17 mouse cellular contexts compared by ENCODE assay signal in genomic region chr16:92435431-92435985, GRCm38 (mm10). TPM values are rescaled to one million over a fixed set of nuclear protein-coding genes. Genes with fewer than 3 reads are reported as not detected.
DNase-seq lines count a peak whose midpoint lies in the region; ATAC-seq and TF ChIP-seq lines count a peak whose summit lies in the region.
"Had no signal": no experiment of that assay in that cellular context is flagged by ENCODE, and none has a peak within 500 bp of the region (broad histone marks: within the 10 kb centered on the region; RNA-seq: fewer than 3 reads in every experiment).

No protein-coding gene starts in this region.

- no peak overlapping the region for H3K4me2 ChIP-seq in limb, embryonic 13.5 days (replicated peaks)
- no peak overlapping the region for H3K4me2 ChIP-seq in midbrain, embryonic 16.5 days (ENCODE audit: low read length)
- H3K4me2 ChIP-seq: liver, embryonic 15.5 days; neural tube, embryonic 12.5 days had no signal

- no peak for ATAC-seq in limb, embryonic 13.5 days (ENCODE audit: low FRiP score, low read depth)
- ATAC-seq in midbrain, embryonic 16.5 days = no peak
- ATAC-seq: forebrain, embryonic 14.5 days had no signal

- no peaks in the 10 kb centered on the region; the same call in 1 of the 2 replicates for H3K79me2 ChIP-seq in heart, adult 2 months (replicated peaks; ENCODE audit: control insufficient read depth, insufficient read depth, low read length)

- H3K9me3 ChIP-seq in limb, embryonic 13.5 days = no peaks in the 10 kb centered on the region
- no peaks in the 10 kb centered on the region for H3K9me3 ChIP-seq in midbrain, embryonic 16.5 days (replicated peaks; ENCODE audit: control insufficient read depth, low read length, poor library complexity, severe bottlenecking)
- H3K9me3 ChIP-seq: liver, embryonic 15.5 days; neural tube, embryonic 12.5 days had no signal

- TF ChIP-seq EP300 in heart, adult 2 months (IDR thresholded peaks at IDR 0.05; ENCODE audit: insufficient read depth, low read depth, low read length) = no peak

- no peak for DNase-seq in heart, adult 2 months
- DNase-seq in heart, postnatal 4 days = no peak
- no peak for DNase-seq in left cerebral cortex, adult 2 months (ENCODE audit: extremely low spot score in 1 of 2, low spot score in 2 of 2)
- no peak for DNase-seq in left cerebral cortex, postnatal 10 days (ENCODE audit: extremely low spot score in 1 of 2, low spot score in 2 of 2)
- DNase-seq in urinary bladder, postnatal 36 days (ENCODE audit: low spot score in 2 of 2) = no peak
- DNase-seq: cerebellum, adult 8-10 months; gastrocnemius, postnatal 36 days; kidney, adult 2 months; kidney, postnatal 25 days; lung, postnatal 14 days; right cerebral cortex, postnatal 25 days had no signal

- peaks cover 13% of the 10 kb centered on the region for H3K4me1 ChIP-seq in heart, adult 2 months (ENCODE audit: control insufficient read depth, insufficient read depth, low read length)
- peaks cover 19% of the 10 kb centered on the region for H3K4me1 ChIP-seq in limb, embryonic 13.5 days
- peaks cover 8% of the 10 kb centered on the region for H3K4me1 ChIP-seq in midbrain, embryonic 16.5 days (ENCODE audit: control insufficient read depth, insufficient read depth, low read length)
- H3K4me1 ChIP-seq: liver, embryonic 15.5 days; neural tube, embryonic 12.5 days had no signal

- peak overlapping the region; percentile 60 for H3K27ac ChIP-seq in heart, adult 2 months
- 0 out of 2 replicates have a peak overlapping the region, but pooled peaks have one; percentile 7 for H3K27ac ChIP-seq in left cerebral cortex, adult 2 months
- peak overlapping the region; percentile 67; the same call in 1 of the 2 replicates for H3K27ac ChIP-seq in limb, embryonic 13.5 days
- peak overlapping the region; percentile 30; the same call in 1 of the 2 replicates for H3K27ac ChIP-seq in midbrain, embryonic 16.5 days (ENCODE audit: low read length)
- H3K27ac ChIP-seq: liver, embryonic 15.5 days; neural tube, embryonic 12.5 days had no signal

- no peak for TF ChIP-seq CTCF in heart, adult 2 months (IDR thresholded peaks at IDR 0.05)
- no peak for TF ChIP-seq CTCF in left cerebral cortex, adult 2 months (IDR thresholded peaks at IDR 0.05)

- intact Hi-C loops in heart, adult 2 months (cut with DNase I) = no loop called here
- intact Hi-C loops in left cerebral cortex, adult 2 months (cut with DNase I) = no loop called here
- intact Hi-C loops in left cerebral cortex, postnatal 10 days (cut with DNase I) = no loop called here

- WGBS in heart, adult 2 months = 51% methylated on average over 18 of the region's 18 CpGs
- WGBS in limb, embryonic 13.5 days = 83% methylated on average over 18 of the region's 18 CpGs
- WGBS in midbrain, embryonic 16.5 days = 74% methylated on average over 18 of the region's 18 CpGs

- H3K27me3 ChIP-seq in heart, adult 2 months (ENCODE audit: control insufficient read depth, insufficient read depth, low read length) = no peaks in the 10 kb centered on the region
- H3K27me3 ChIP-seq in limb, embryonic 13.5 days = no peaks in the 10 kb centered on the region
- no peaks in the 10 kb centered on the region for H3K27me3 ChIP-seq in midbrain, embryonic 16.5 days (ENCODE audit: control insufficient read depth, insufficient read depth, low read depth, low read length)
- H3K27me3 ChIP-seq: liver, embryonic 15.5 days; neural tube, embryonic 12.5 days had no signal

- no peaks in the 10 kb centered on the region for H3K36me3 ChIP-seq in heart, adult 2 months (ENCODE audit: control insufficient read depth, insufficient read depth, low read length)
- peaks cover 14% of the 10 kb centered on the region for H3K36me3 ChIP-seq in limb, embryonic 13.5 days
- H3K36me3 ChIP-seq in midbrain, embryonic 16.5 days (ENCODE audit: control insufficient read depth, insufficient read depth, low read length) = peaks cover 8% of the 10 kb centered on the region
- H3K36me3 ChIP-seq: liver, embryonic 15.5 days had no signal

- no peak overlapping the region for H3K9ac ChIP-seq in heart, adult 2 months (ENCODE audit: low read depth, low read length)
- no peak overlapping the region for H3K9ac ChIP-seq in limb, embryonic 13.5 days
- H3K9ac ChIP-seq in midbrain, embryonic 16.5 days (ENCODE audit: low read depth, low read length) = peak overlapping the region; percentile 7; the same call in 1 of the 2 replicates
- H3K9ac ChIP-seq: liver, embryonic 15.5 days; neural tube, embryonic 12.5 days had no signal

- no peak overlapping the region for H3K4me3 ChIP-seq in heart, adult 2 months
- no peak overlapping the region for H3K4me3 ChIP-seq in left cerebral cortex, adult 2 months
- H3K4me3 ChIP-seq in limb, embryonic 13.5 days = no peak overlapping the region
- no peak overlapping the region for H3K4me3 ChIP-seq in midbrain, embryonic 16.5 days (ENCODE audit: low read depth, low read length)
- H3K4me3 ChIP-seq: liver, embryonic 15.5 days; neural tube, embryonic 12.5 days had no signal

- TF ChIP-seq POLR2A in heart, adult 2 months (IDR thresholded peaks at IDR 0.05; ENCODE audit: insufficient read depth, low read depth, low read length) = no peak

RNA-seq across cellular contexts. Expression of gene Rcan1, which starts 35.2 kb away (rescaled TPM):
- total RNA-seq in heart, adult 2 months (2021) = 100 to 1,000 TPM in 1 of 2 experiments, 10 to 100 TPM in 1; 63.0 to 112 TPM
- 40.7 and 61.8 TPM in 2 replicates for polyA plus RNA-seq in heart, adult 2 months (2012; rRNA removed)
- total RNA-seq in heart, postnatal 4 days (2021) = 100 to 1,000 TPM; 117 to 127 TPM
- total RNA-seq in left cerebral cortex, adult 2 months (2021) = 10 to 100 TPM; 57.0 to 63.6 TPM
- 10 to 100 TPM; 49.3 to 53.5 TPM for total RNA-seq in left cerebral cortex, postnatal 10 days (2021)
- polyA plus RNA-seq in limb, embryonic 13.5 days (2015; fragmentation: Nextera tagmentation; extraction: Ambion mirVana) = 33.7 and 35.8 TPM in 2 replicates
- 76.3 and 80.8 TPM in 2 replicates for polyA plus RNA-seq in midbrain, embryonic 16.5 days (2015; fragmentation: Nextera tagmentation; extraction: Ambion mirVana)

RNA-seq across cellular contexts. Expression of gene Clic6, which starts 50.0 kb away (rescaled TPM):
- total RNA-seq in heart, adult 2 months (2021) = under 1 TPM; 0.07 to 0.18 TPM
- polyA plus RNA-seq in heart, adult 2 months (2012; rRNA removed) = 0.09 and 0.92 TPM in 2 replicates
- 1 to 10 TPM; 1.0 to 1.8 TPM for total RNA-seq in heart, postnatal 4 days (2021)
- total RNA-seq in left cerebral cortex, adult 2 months (2021) = 1 to 10 TPM; 1.7 to 2.6 TPM
- under 1 TPM; 0.53 to 0.77 TPM for total RNA-seq in left cerebral cortex, postnatal 10 days (2021)
- 2.6 and 2.8 TPM in 2 replicates for polyA plus RNA-seq in limb, embryonic 13.5 days (2015; fragmentation: Nextera tagmentation; extraction: Ambion mirVana)
- 2.7 and 3.2 TPM in 2 replicates for polyA plus RNA-seq in midbrain, embryonic 16.5 days (2015; fragmentation: Nextera tagmentation; extraction: Ambion mirVana)
- total RNA-seq: MEL had no signal

Comparison
In these comparisons a context has a peak if more than half of its experiments do, and no peak if none do; other contexts are left out.
1. H3K27ac ChIP-seq: peak in every context shown above with its lines; median percentile 67 in limb, embryonic 13.5 days; 60 in heart, adult 2 months; 30 in midbrain, embryonic 16.5 days; 7 in left cerebral cortex, adult 2 months.